Mouse (Mus musculus) lung, embryonic 15.5 days (tissue): Measurements from ENCODE around the gene Gm44596. TPM values are rescaled to one million over a fixed set of nuclear protein-coding genes. Genes with fewer than 3 reads are reported as not detected.
"Not testable (repeated sequence)": the region's sequence is repeated elsewhere in the genome, so short reads cannot be mapped to it uniquely, and the experiment has no call there.

Source experiments
- ATAC-seq: fragments of 200-750 bp; cut with Nextera tagmentation; 2 replicates; pipeline ENCODE4 v1.8.0; 2017; ENCODE audit warnings: moderate number of reproducible peaks, borderline replicate concordance; ENCODE audit not compliant: low FRiP score, low TSS enrichment; ENCODE audit errors: extremely low read depth
- H3K27ac ChIP-seq: fragments of 300-500 bp; sonication (generic); 2 replicates; pipeline ENCODE4 v1.5.1; 2015; ENCODE audit warnings: moderate library complexity, mild to moderate bottlenecking, inconsistent platforms
- H3K27me3 ChIP-seq: fragments of 300-500 bp; sonication (generic); 2 replicates; pipeline ENCODE4 v1.6.1; 2015; ENCODE audit warnings: inconsistent platforms
- H3K36me3 ChIP-seq: fragments of 300-500 bp; sonication (generic); 2 replicates; pipeline ENCODE4 v1.6.1; 2015; ENCODE audit warnings: inconsistent platforms
- H3K4me1 ChIP-seq: fragments of 300-500 bp; sonication (generic); 2 replicates; pipeline ENCODE4 v1.6.1; 2015; ENCODE audit warnings: inconsistent platforms
- H3K4me2 ChIP-seq: fragments of 300-500 bp; sonication (generic); 2 replicates; pipeline ENCODE4 v1.6.1; 2015; ENCODE audit warnings: inconsistent platforms, mild to moderate bottlenecking, moderate library complexity
- H3K4me3 ChIP-seq: fragments of 300-500 bp; sonication (generic); 2 replicates; pipeline ENCODE4 v1.5.1; 2015; ENCODE audit warnings: mild to moderate bottlenecking, inconsistent platforms
- H3K9ac ChIP-seq: fragments of 300-500 bp; sonication (generic); 2 replicates; pipeline ENCODE4 v1.6.1; 2015; ENCODE audit warnings: inconsistent platforms
- H3K9me3 ChIP-seq: fragments of 300-500 bp; sonication (generic); 2 replicates; pipeline ENCODE4 v1.6.1; 2016; ENCODE audit warnings: inconsistent platforms
- WGBS: fragments of 180-500 bp; shearing (Covaris S2); methylation state at CpG from one replicate; pipeline ENCODE4 v1.1.7; 2015; 5-methylcytosine and 5-hydroxymethylcytosine counted together
- polyA plus RNA-seq: library from polyadenylated mRNA; unstranded; fragments of >200 nt; fragmentation: Nextera tagmentation; extraction: Ambion mirVana; gene quantifications from 2 replicates; pipeline ENCODE4 v1.2.1, GENCODE M21; 2015

Gene Gm44596
- polyA plus RNA-seq, 1 experiment from 2014 or later, result not detected

GRCm38 (mm10) chr6:128358999-128359398, 16.3 kb upstream of the Gm44596 start:
- H3K27ac ChIP-seq, result no peak overlapping the region
- H3K27me3 ChIP-seq, result no peaks in the 10 kb centered on the region
- no peak overlapping the region for H3K9ac ChIP-seq
- peaks cover 24% of the 10 kb centered on the region for H3K36me3 ChIP-seq
- peaks cover 35% of the 10 kb centered on the region for H3K4me1 ChIP-seq
- no peak for ATAC-seq
- no peaks in the 10 kb centered on the region for H3K9me3 ChIP-seq
- no peak overlapping the region for H3K4me3 ChIP-seq
- 34% methylated on average over 2 of the region's 2 CpGs for WGBS
- H3K4me2 ChIP-seq, result no peak overlapping the region

- Histone ChIP-seq H3K9ac (peak overlapping the region; percentile 83), H3K36me3 (peaks cover 33% of the 10 kb centered on the region), H3K4me1 (peaks cover 32% of the 10 kb centered on the region), H3K4me3 (peak overlapping the region; percentile 99), H3K27me3 (no peaks in the 10 kb centered on the region), H3K27ac (peak overlapping the region; percentile 97), H3K9me3 (no peaks in the 10 kb centered on the region), H3K4me2 (peak overlapping the region; percentile 81)
- WGBS, result 8% methylated on average over 9 of the region's 9 CpGs
- no peak for ATAC-seq
Measured at GRCm38 (mm10) chr6:128361901-128362300, 13.4 kb upstream of the Gm44596 start.

GRCm38 (mm10) chr6:128362381-128363006, 12.8 kb upstream of the Gm44596 start, which contains the start of the genes Rhno1 and Foxm1:
Gene Rhno1, minus strand, starts transcription at chr6:128362911.
Gene Foxm1, plus strand, starts transcription at chr6:128362967.
- H3K9ac ChIP-seq, result peak within 1 kb of the TSS; percentile 83
- peak within 1 kb of the TSS; percentile 97 for H3K27ac ChIP-seq
- H3K4me1 ChIP-seq, result peaks cover 32% of the 10 kb centered on the region
- peak within 1 kb of the TSS; percentile 99 for H3K4me3 ChIP-seq
- peak; percentile 89 for ATAC-seq
- peaks cover 33% of the 10 kb centered on the region for H3K36me3 ChIP-seq
- peak within 1 kb of the TSS; percentile 81 for H3K4me2 ChIP-seq
- no peaks in the 10 kb centered on the region for H3K9me3 ChIP-seq
- WGBS, result under 1% methylated on average over 67 of the region's 76 CpGs
- no peaks in the 10 kb centered on the region for H3K27me3 ChIP-seq

- under 1% methylated on average over 33 of the region's 46 CpGs for WGBS
Measured at GRCm38 (mm10) chr6:128363007-128363825, 12.1 kb upstream of the Gm44596 start.

GRCm38 (mm10) chr6:128364721-128365120, 10.6 kb upstream of the Gm44596 start:
- Histone ChIP-seq H3K4me2 (peak overlapping the region; percentile 81; the same call in 1 of the 2 replicates), H3K4me3 (no peak overlapping the region), H3K27ac (no peak overlapping the region), H3K36me3 (peaks cover 38% of the 10 kb centered on the region), H3K27me3 (no peaks in the 10 kb centered on the region), H3K9ac (no peak overlapping the region), H3K4me1 (peaks cover 32% of the 10 kb centered on the region), H3K9me3 (no peaks in the 10 kb centered on the region)
- ATAC-seq, result no peak
- 66% methylated on average over 6 of the region's 6 CpGs for WGBS

More at GRCm38 (mm10) chr6:128363007-128363825, 12.1 kb upstream of the Gm44596 start:
- peak overlapping the region; percentile 97 for H3K27ac ChIP-seq
- peaks cover 32% of the 10 kb centered on the region for H3K4me1 ChIP-seq
- peaks cover 32% of the 10 kb centered on the region for H3K36me3 ChIP-seq
- peak overlapping the region; percentile 81 for H3K4me2 ChIP-seq
- H3K4me3 ChIP-seq, result peak overlapping the region; percentile 99
- no peaks in the 10 kb centered on the region for H3K27me3 ChIP-seq
- H3K9me3 ChIP-seq, result no peaks in the 10 kb centered on the region
- ATAC-seq, result peak; percentile 44
- peak overlapping the region; percentile 83 for H3K9ac ChIP-seq

- no peak overlapping the region for H3K4me2 ChIP-seq
- H3K36me3 ChIP-seq, result peaks cover 54% of the 10 kb centered on the region
- WGBS, result 87% methylated on average over 5 of the region's 5 CpGs
- H3K9me3 ChIP-seq, result no peaks in the 10 kb centered on the region
- H3K27ac ChIP-seq, result no peak overlapping the region
- ATAC-seq, result no peak
- H3K4me3 ChIP-seq, result no peak overlapping the region
- H3K4me1 ChIP-seq, result peaks cover 19% of the 10 kb centered on the region
- H3K9ac ChIP-seq, result no peak overlapping the region
- H3K27me3 ChIP-seq, result no peaks in the 10 kb centered on the region
Measured at GRCm38 (mm10) chr6:128366466-128366865, 8.8 kb upstream of the Gm44596 start.

- Histone ChIP-seq H3K4me1 (peaks cover 1% of the 10 kb centered on the region; the same call in 1 of the 2 replicates), H3K27ac (no peak overlapping the region), H3K36me3 (peaks cover 90% of the 10 kb centered on the region), H3K4me3 (no peak overlapping the region), H3K9me3 (no peaks in the 10 kb centered on the region), H3K4me2 (no peak overlapping the region), H3K9ac (no peak overlapping the region), H3K27me3 (no peaks in the 10 kb centered on the region)
- WGBS, result 93% methylated on average over 5 of the region's 5 CpGs
- no peak for ATAC-seq
Measured at GRCm38 (mm10) chr6:128370040-128370439, 5.3 kb upstream of the Gm44596 start.

- H3K4me2 ChIP-seq, result no peak overlapping the region
- peaks cover 3% of the 10 kb centered on the region; the same call in 1 of the 2 replicates for H3K4me1 ChIP-seq
- no peak overlapping the region for H3K4me3 ChIP-seq
- ATAC-seq, result no peak
- H3K9ac ChIP-seq, result no peak overlapping the region
- peaks cover 46% of the 10 kb centered on the region for H3K36me3 ChIP-seq
- H3K9me3 ChIP-seq, result no peaks in the 10 kb centered on the region
- WGBS, result 83% methylated on average over 17 of the region's 17 CpGs
- H3K27me3 ChIP-seq, result no peaks in the 10 kb centered on the region
- no peak overlapping the region for H3K27ac ChIP-seq
Measured at GRCm38 (mm10) chr6:128376371-128377085, 1.2 kb downstream of the Gm44596 start.

GRCm38 (mm10) chr6:128379636-128380035, 4.3 kb downstream of the Gm44596 start:
- no peak for ATAC-seq
- H3K4me1 ChIP-seq, result peaks cover 3% of the 10 kb centered on the region; the same call in 1 of the 2 replicates
- H3K27ac ChIP-seq, result no peak overlapping the region
- no peaks in the 10 kb centered on the region for H3K9me3 ChIP-seq
- 78% methylated on average over 16 of the region's 16 CpGs for WGBS
- H3K4me3 ChIP-seq, result no peak overlapping the region
- no peaks in the 10 kb centered on the region for H3K27me3 ChIP-seq
- no peak overlapping the region for H3K4me2 ChIP-seq
- no peak overlapping the region for H3K9ac ChIP-seq
- peaks cover 15% of the 10 kb centered on the region for H3K36me3 ChIP-seq

GRCm38 (mm10) chr6:128380594-128381167, 5.4 kb downstream of the Gm44596 start:
- not testable (repeated sequence) for H3K9ac ChIP-seq, H3K4me3 ChIP-seq, H3K4me1 ChIP-seq, H3K9me3 ChIP-seq, H3K4me2 ChIP-seq, H3K36me3 ChIP-seq, H3K27me3 ChIP-seq, H3K27ac ChIP-seq, ATAC-seq
- WGBS, result 63% methylated on average over 1 of the region's 1 CpGs

- Histone ChIP-seq H3K27ac (no peak overlapping the region), H3K9me3 (no peaks in the 10 kb centered on the region), H3K9ac (no peak overlapping the region), H3K27me3 (no peaks in the 10 kb centered on the region), H3K36me3 (peaks cover 3% of the 10 kb centered on the region; the same call in 1 of the 2 replicates), H3K4me3 (no peak overlapping the region), H3K4me2 (no peak overlapping the region), H3K4me1 (no peaks in the 10 kb centered on the region)
- no peak for ATAC-seq
- WGBS, result 66% methylated on average over 3 of the region's 3 CpGs
Measured at GRCm38 (mm10) chr6:128381254-128381653, 6.0 kb downstream of the Gm44596 start.
